Mouse (Mus musculus): ENCODE results near the gene 1700086D15Rik.
A peak's percentile ranks its signal among the peaks of the same experiment; 100 is the strongest.

Gene 1700086D15Rik

GRCm38 (mm10) chr11:65185114-65185513, 25.4 kb upstream of the 1700086D15Rik start:
- TF ChIP-seq CTCF (conservative IDR thresholded peaks at IDR 0.05; ENCODE audit: low read length) (no peak), POU5F1 (IDR thresholded peaks at IDR 0.05; ENCODE audit: borderline replicate concordance, low read length) (no peak), NANOG (IDR thresholded peaks at IDR 0.05; ENCODE audit: borderline replicate concordance, low read length) (no peak)
- Histone ChIP-seq H3K4me3 (replicated peaks; ENCODE audit: low read length) (no peak overlapping the region), H3K4me1 (replicated peaks; ENCODE audit: low read depth, low read length) (no peaks in the 10 kb centered on the region), H3K9me3 (ENCODE audit: low read length) (peaks cover 11% of the 10 kb centered on the region; the same call in 1 of the 2 replicates), H3K27me3 (ENCODE audit: insufficient read depth, low read length) (peaks cover 11% of the 10 kb centered on the region; the same call in 1 of the 2 replicates), H3K36me3 (ENCODE audit: insufficient read depth, low read length) (no peaks in the 10 kb centered on the region)

DNA sequence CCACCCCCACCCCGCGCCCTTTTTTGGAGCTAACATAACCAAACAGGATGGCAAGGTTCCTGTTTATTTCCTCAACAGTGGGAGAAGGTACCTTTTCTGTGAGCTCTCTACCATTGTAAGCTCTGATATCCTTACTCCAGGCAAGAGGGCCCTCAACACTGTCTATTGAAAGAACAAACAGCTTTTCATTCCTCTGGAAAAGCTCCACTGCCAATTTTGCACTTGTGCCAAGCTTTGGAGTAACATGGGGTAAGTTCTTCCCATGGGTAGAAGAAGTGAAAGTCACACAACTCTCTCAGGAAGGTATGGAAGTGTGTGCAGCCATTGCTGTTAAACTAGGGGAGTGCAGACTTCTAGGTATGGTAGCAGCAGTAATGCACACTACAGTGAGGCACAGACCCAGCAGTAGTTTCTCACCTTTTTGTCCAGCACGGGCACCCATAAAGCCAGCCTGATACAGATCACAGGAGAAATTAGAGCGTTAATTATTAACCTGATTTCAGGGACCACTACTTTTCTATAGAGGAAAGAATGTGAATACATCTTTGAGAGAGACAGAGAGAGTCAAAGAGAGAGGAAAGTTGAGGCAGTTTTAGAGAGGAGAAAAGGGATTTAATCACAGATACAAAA, 10.5 kb upstream of the 1700086D15Rik start:
- no peaks in the 10 kb centered on the region for H3K9me3 ChIP-seq (ENCODE audit: low read length)
- H3K27me3 ChIP-seq (ENCODE audit: insufficient read depth, low read length): peaks cover 9% of the 10 kb centered on the region; the same call in 1 of the 2 replicates
- H3K4me3 ChIP-seq (replicated peaks; ENCODE audit: low read length): no peak overlapping the region
- H3K4me1 ChIP-seq (replicated peaks; ENCODE audit: low read depth, low read length): 0 out of 2 replicates have a peak, but pooled peaks cover 6% of the 10 kb centered on the region
- H3K36me3 ChIP-seq (ENCODE audit: insufficient read depth, low read length): no peaks in the 10 kb centered on the region
- TF ChIP-seq CTCF (conservative IDR thresholded peaks at IDR 0.05; ENCODE audit: low read length): no peak
- TF ChIP-seq NANOG (IDR thresholded peaks at IDR 0.05; ENCODE audit: borderline replicate concordance, low read length): no peak
- no peak for TF ChIP-seq POU5F1 (IDR thresholded peaks at IDR 0.05; ENCODE audit: borderline replicate concordance, low read length)

GRCm38 (mm10) chr11:65162767-65163120, 3.1 kb upstream of the 1700086D15Rik start, which contains the start of gene Arhgap44:
Arhgap44 (minus strand) TSS chr11:65162961.
- H3K27me3 ChIP-seq (ENCODE audit: insufficient read depth, low read length): peaks cover 6% of the 10 kb centered on the region; the same call in 1 of the 2 replicates
- H3K9me3 ChIP-seq (ENCODE audit: low read length): no peaks in the 10 kb centered on the region
- H3K4me3 ChIP-seq (replicated peaks; ENCODE audit: low read length): peak within 1 kb of the TSS; percentile 97
- H3K36me3 ChIP-seq (ENCODE audit: insufficient read depth, low read length): no peaks in the 10 kb centered on the region
- TF ChIP-seq POU5F1 (IDR thresholded peaks at IDR 0.05; ENCODE audit: borderline replicate concordance, low read length): no peak
- no peak for TF ChIP-seq CTCF (conservative IDR thresholded peaks at IDR 0.05; ENCODE audit: low read length)
- no peak for TF ChIP-seq NANOG (IDR thresholded peaks at IDR 0.05; ENCODE audit: borderline replicate concordance, low read length)
- H3K4me1 ChIP-seq (replicated peaks; ENCODE audit: low read depth, low read length): peaks cover 25% of the 10 kb centered on the region

GRCm38 (mm10) chr11:65161881-65162766, 2.4 kb upstream of the 1700086D15Rik start:
- TF ChIP-seq NANOG (IDR thresholded peaks at IDR 0.05; ENCODE audit: borderline replicate concordance, low read length): no peak
- TF ChIP-seq CTCF (conservative IDR thresholded peaks at IDR 0.05; ENCODE audit: low read length): no peak
- no peak for TF ChIP-seq POU5F1 (IDR thresholded peaks at IDR 0.05; ENCODE audit: borderline replicate concordance, low read length)
- Histone ChIP-seq H3K27me3 (ENCODE audit: insufficient read depth, low read length) (peaks cover 6% of the 10 kb centered on the region; the same call in 1 of the 2 replicates), H3K36me3 (ENCODE audit: insufficient read depth, low read length) (no peaks in the 10 kb centered on the region), H3K4me1 (replicated peaks; ENCODE audit: low read depth, low read length) (peaks cover 30% of the 10 kb centered on the region), H3K4me3 (replicated peaks; ENCODE audit: low read length) (peak overlapping the region; percentile 97), H3K9me3 (ENCODE audit: low read length) (no peaks in the 10 kb centered on the region)

DNA sequence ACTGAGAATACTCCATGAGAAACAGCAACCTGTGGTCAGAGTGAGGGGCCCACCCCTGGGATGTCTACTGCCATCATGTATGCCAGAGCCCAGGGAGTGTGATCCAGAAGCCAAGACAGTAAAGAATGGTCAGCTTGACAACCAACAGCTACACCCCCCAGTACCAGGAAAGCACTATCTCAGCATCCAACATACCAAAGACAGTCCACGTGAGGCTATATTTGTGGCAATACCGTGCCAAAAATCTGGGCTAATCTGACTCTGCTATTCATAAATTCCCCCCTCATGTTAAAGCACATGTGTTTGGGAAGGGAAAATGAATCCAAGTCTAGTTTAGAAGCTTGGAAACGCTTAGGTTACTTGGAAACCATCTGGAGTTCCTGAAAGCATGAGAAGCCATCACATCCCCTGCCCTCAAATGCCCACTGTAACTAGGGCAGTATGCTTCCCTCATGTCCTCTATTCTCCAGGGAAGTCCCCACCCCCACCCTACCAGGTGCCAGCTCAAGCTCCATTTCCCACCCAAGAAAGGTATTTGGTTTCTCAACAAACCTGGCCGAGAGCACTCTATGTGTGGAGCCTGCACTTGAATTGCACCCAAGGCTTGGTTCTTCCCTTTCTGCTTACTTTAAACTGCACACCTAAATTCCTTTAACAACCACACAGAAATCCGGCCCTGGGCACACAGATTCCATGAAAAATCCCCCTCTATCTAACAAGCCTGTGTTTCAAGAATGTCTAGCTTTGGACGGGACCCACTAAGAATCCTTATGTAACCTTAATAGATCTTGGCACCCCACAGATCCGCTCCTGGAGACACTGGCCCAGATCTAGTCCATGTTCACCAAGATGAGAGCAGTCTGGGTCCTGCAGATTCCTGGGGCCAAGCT, 1.5 kb upstream of the 1700086D15Rik start:
- TF ChIP-seq NANOG (IDR thresholded peaks at IDR 0.05; ENCODE audit: borderline replicate concordance, low read length) (no peak), CTCF (conservative IDR thresholded peaks at IDR 0.05; ENCODE audit: low read length) (no peak), POU5F1 (IDR thresholded peaks at IDR 0.05; ENCODE audit: borderline replicate concordance, low read length) (no peak)
- H3K9me3 ChIP-seq (ENCODE audit: low read length): no peaks in the 10 kb centered on the region
- H3K4me3 ChIP-seq (replicated peaks; ENCODE audit: low read length): peak overlapping the region; percentile 97
- H3K36me3 ChIP-seq (ENCODE audit: insufficient read depth, low read length): no peaks in the 10 kb centered on the region
- H3K27me3 ChIP-seq (ENCODE audit: insufficient read depth, low read length): no peaks in the 10 kb centered on the region; the same call in 1 of the 2 replicates
- H3K4me1 ChIP-seq (replicated peaks; ENCODE audit: low read depth, low read length): peaks cover 30% of the 10 kb centered on the region

GRCm38 (mm10) chr11:65158658-65158990, 1.1 kb downstream of the 1700086D15Rik start:
- H3K4me3 ChIP-seq (replicated peaks; ENCODE audit: low read length): peak overlapping the region; percentile 73
- H3K36me3 ChIP-seq (ENCODE audit: insufficient read depth, low read length): no peaks in the 10 kb centered on the region
- TF ChIP-seq POU5F1 (IDR thresholded peaks at IDR 0.05; ENCODE audit: borderline replicate concordance, low read length): no peak
- no peak for TF ChIP-seq CTCF (conservative IDR thresholded peaks at IDR 0.05; ENCODE audit: low read length)
- no peaks in the 10 kb centered on the region; the same call in 1 of the 2 replicates for H3K27me3 ChIP-seq (ENCODE audit: insufficient read depth, low read length)
- H3K9me3 ChIP-seq (ENCODE audit: low read length): no peaks in the 10 kb centered on the region
- H3K4me1 ChIP-seq (replicated peaks; ENCODE audit: low read depth, low read length): peaks cover 30% of the 10 kb centered on the region

- H3K9me3 ChIP-seq (ENCODE audit: low read length): no peaks in the 10 kb centered on the region
- H3K36me3 ChIP-seq (ENCODE audit: insufficient read depth, low read length): no peaks in the 10 kb centered on the region
- H3K4me3 ChIP-seq (replicated peaks; ENCODE audit: low read length): peak overlapping the region; percentile 73
- no peaks in the 10 kb centered on the region for H3K27me3 ChIP-seq (ENCODE audit: insufficient read depth, low read length)
- peaks cover 31% of the 10 kb centered on the region for H3K4me1 ChIP-seq (replicated peaks; ENCODE audit: low read depth, low read length)
- no peak for TF ChIP-seq NANOG (IDR thresholded peaks at IDR 0.05; ENCODE audit: borderline replicate concordance, low read length)
- TF ChIP-seq POU5F1 (IDR thresholded peaks at IDR 0.05; ENCODE audit: borderline replicate concordance, low read length): no peak
- TF ChIP-seq CTCF (conservative IDR thresholded peaks at IDR 0.05; ENCODE audit: low read length): no peak
Measured at GRCm38 (mm10) chr11:65157966-65158657, 1.6 kb downstream of the 1700086D15Rik start.

Data from E14TG2a.4 (cell line).